Mouse (Mus musculus) adrenal gland, postnatal 14 days (tissue): Measurements from ENCODE around the gene Tspan18. TPM values are rescaled to one million over a fixed set of nuclear protein-coding genes. Genes with fewer than 3 reads are reported as not detected.
A peak's percentile ranks its signal among the peaks of the same experiment; 100 is the strongest.

ENCODE experiments used
- DNase-seq: peaks from one replicate; pipeline ENCODE4 v3.0.0; 2021; ENCODE audit warnings: mixed read lengths
- total RNA-seq: library from RNA; stranded (reverse); gene quantifications from 2 replicates; pipeline ENCODE4 v1.2.3, GENCODE M21; 2021

The Tspan18 gene
- total RNA-seq, 1 experiment from 2014 or later, result 76.9 TPM

GRCm38 (mm10) chr2:93154486-93155032 is 179.7 kb downstream of the Tspan18 start:
- no peak for DNase-seq

DNA sequence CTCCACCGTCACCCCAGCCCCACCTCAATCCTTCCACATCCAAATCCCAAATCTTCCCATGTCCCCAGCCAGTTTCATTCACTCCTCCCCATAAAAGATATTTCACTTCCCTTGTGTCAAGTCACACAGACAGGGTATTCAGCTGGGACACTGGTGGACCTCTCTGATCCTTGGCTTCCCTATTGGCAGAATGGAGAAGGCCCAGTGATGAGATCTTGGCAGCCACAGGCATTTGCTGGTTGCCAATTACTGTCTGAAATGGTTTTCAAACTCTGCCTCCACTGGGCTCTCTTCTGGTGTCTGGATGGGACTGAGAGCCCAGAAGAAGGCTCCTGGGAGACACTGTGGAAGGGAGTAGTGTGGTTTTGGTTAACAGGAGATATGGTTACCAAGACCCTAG is 180.5 kb downstream of the Tspan18 start:
- no peak for DNase-seq

DNA sequence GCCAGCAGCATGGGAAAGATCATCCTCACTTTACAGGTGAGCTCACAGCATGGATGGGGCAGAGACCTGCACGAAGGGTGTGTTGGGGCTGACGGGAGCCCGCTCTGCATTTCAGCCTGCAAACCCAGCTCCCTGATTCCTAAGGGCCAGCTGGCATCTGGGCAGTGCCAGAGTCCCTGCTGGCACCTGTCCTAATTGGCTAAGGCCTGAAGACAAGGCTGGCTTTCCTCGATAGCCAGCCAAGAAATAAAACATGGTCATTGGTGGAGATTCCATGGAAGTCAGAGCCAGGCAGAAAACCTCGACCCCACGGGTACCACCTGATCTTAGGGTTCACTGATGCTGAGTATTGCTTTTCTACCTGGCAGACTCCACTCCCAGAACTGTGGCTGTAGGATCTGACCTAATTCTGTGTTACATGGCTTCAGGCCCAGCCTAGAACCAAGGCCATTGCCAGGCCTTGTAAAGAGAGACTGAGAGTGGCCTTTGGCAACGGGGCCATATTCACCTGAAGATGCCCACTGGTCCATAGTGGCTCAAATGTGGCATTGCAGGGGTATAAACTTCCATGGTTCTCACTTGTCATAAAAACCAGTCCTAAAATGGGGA is 181.3 kb downstream of the Tspan18 start:
- DNase-seq, result peak; percentile 69

- no peak for DNase-seq
Measured at GRCm38 (mm10) chr2:93152191-93152601, 182.1 kb downstream of the Tspan18 start.

Other genes with a start within 250 kb of the Tspan18 start
- 70.9 and 86.9 TPM in 2 replicates for gene Trp53i11, start 147.0 kb downstream of the Tspan18 start, total RNA-seq
- gene Cd82, start 128.6 kb upstream of the Tspan18 start, total RNA-seq, result 43.0 and 54.9 TPM in 2 replicates
- gene Gm10803, start 226.1 kb upstream of the Tspan18 start, total RNA-seq, result not detected in 2 replicates